Mouse (Mus musculus) myocyte (in vitro differentiated cells): ENCODE measurements around the gene Gm10392. TPM values are rescaled to one million over a fixed set of nuclear protein-coding genes. Genes with fewer than 3 reads are reported as not detected.
A peak's percentile ranks its signal among the peaks of the same experiment; 100 is the strongest.

Experiments
- H3K27me3 ChIP-seq: one replicate; pipeline ENCODE4 v1.6.1; 2011; ENCODE audit not compliant: control insufficient read depth, insufficient read depth, insufficient read length
- H3K36me3 ChIP-seq: one replicate; pipeline ENCODE4 v1.6.1; 2011; ENCODE audit not compliant: control insufficient read depth, insufficient read depth
- H3K4me2 ChIP-seq: one replicate; pipeline ENCODE4 v1.6.1; 2011; ENCODE audit warnings: low read depth, control low read depth
- H3K4me3 ChIP-seq: one replicate; pipeline ENCODE4 v1.5.1; 2011; ENCODE audit warnings: mild to moderate bottlenecking, control low read depth, moderate library complexity
- H3K79me2 ChIP-seq: one replicate; pipeline ENCODE4 v1.6.1; 2011; ENCODE audit not compliant: control insufficient read depth, insufficient read depth
- H3ac ChIP-seq: one replicate; pipeline ENCODE4 v1.6.1; 2011; ENCODE audit not compliant: control insufficient read depth, insufficient read length
- CEBPB ChIP-seq: IDR thresholded peaks from 2 replicates; pipeline ENCODE4 v1.6.1; 2011; ENCODE audit warnings: mild to moderate bottlenecking, moderate library complexity; ENCODE audit not compliant: poor library complexity, insufficient read depth, severe bottlenecking
- E2F4 ChIP-seq: IDR thresholded peaks from one replicate; pipeline ENCODE4 v1.6.1; 2011; ENCODE audit warnings: mild to moderate bottlenecking, control low read depth, moderate library complexity; ENCODE audit not compliant: insufficient read depth
- MAX ChIP-seq: IDR thresholded peaks from one replicate; pipeline ENCODE4 v1.6.1; 2011; ENCODE audit warnings: low read depth, mild to moderate bottlenecking, control low read depth
- MYOD1 ChIP-seq, 3 experiments: IDR thresholded peaks; one replicate each; pipeline ENCODE4 v1.6.1; 2011; ENCODE audit warnings: control low read depth in 2 of 3, low read depth in 2 of 3, mild to moderate bottlenecking in 2 of 3, moderate library complexity in 1 of 3; ENCODE audit not compliant: insufficient read length in 2 of 3, control insufficient read depth in 1 of 3
- MYOG ChIP-seq, 3 experiments: IDR thresholded peaks; one replicate each; pipeline ENCODE4 v1.6.1; 2011; ENCODE audit warnings: control low read depth in 2 of 3, low read depth in 2 of 3, mild to moderate bottlenecking in 2 of 3; ENCODE audit not compliant: insufficient read length in 2 of 3, control insufficient read depth in 1 of 3, insufficient read depth in 1 of 3
- POLR2A ChIP-seq: IDR thresholded peaks from one replicate; pipeline ENCODE4 v1.6.1; 2011; ENCODE audit warnings: low read depth, mild to moderate bottlenecking, control low read depth, moderate library complexity; ENCODE audit not compliant: insufficient read length
- POLR2AphosphoS2 ChIP-seq: IDR thresholded peaks from one replicate; pipeline ENCODE4 v1.6.1; 2011; ENCODE audit warnings: low read depth, control low read depth; ENCODE audit not compliant: insufficient read length
- REST ChIP-seq: IDR thresholded peaks from one replicate; pipeline ENCODE4 v1.6.1; 2011; ENCODE audit warnings: mild to moderate bottlenecking, control low read depth, moderate library complexity; ENCODE audit not compliant: insufficient read depth, insufficient read length
- SRF ChIP-seq: IDR thresholded peaks from one replicate; pipeline ENCODE4 v1.6.1; 2011; ENCODE audit warnings: low read depth; ENCODE audit not compliant: control insufficient read depth, insufficient read length
- TCF12 ChIP-seq: IDR thresholded peaks from one replicate; pipeline ENCODE4 v1.6.1; 2011; ENCODE audit warnings: mild to moderate bottlenecking, control low read depth; ENCODE audit not compliant: poor library complexity, insufficient read depth, severe bottlenecking
- TCF3 ChIP-seq: IDR thresholded peaks from one replicate; pipeline ENCODE4 v1.6.1; 2011; ENCODE audit warnings: low read depth, control low read depth; ENCODE audit not compliant: insufficient read length
- USF1 ChIP-seq: IDR thresholded peaks from one replicate; pipeline ENCODE4 v1.6.1; 2011; ENCODE audit warnings: low read depth, mild to moderate bottlenecking, control low read depth, moderate library complexity
- polyA plus RNA-seq: library from polyadenylated mRNA; unstranded; fragments of >200 nt; fragmentation: generic; extraction: Trizol; gene quantifications from one replicate; pipeline ENCODE4 v1.2.1, GENCODE M21; 2012; ENCODE audit warnings: missing spikeins

Gene Gm10392
- polyA plus RNA-seq, 1 experiment, result not detected

GRCm38 (mm10) chr11:77494344-77494676 is 24.7 kb downstream of the Gm10392 start:
- peaks cover 55% of the 10 kb centered on the region for H3K79me2 ChIP-seq
- peak overlapping the region; percentile 57 for H3K4me3 ChIP-seq
- TF ChIP-seq REST, result no peak
- peak in 2 of 3 experiments; percentile 60 to 69 for TF ChIP-seq MYOD1 (IDR thresholded peaks at IDR 0.05; ENCODE audit: control insufficient read depth in 1 of 3, insufficient read length in 2 of 3, low read depth in 2 of 3)
- peak overlapping the region; percentile 82 for H3ac ChIP-seq
- no peaks in the 10 kb centered on the region for H3K36me3 ChIP-seq
- H3K4me2 ChIP-seq, result peak overlapping the region; percentile 97
- no peaks in the 10 kb centered on the region for H3K27me3 ChIP-seq

- no peaks in the 10 kb centered on the region for H3K36me3 ChIP-seq
- H3K79me2 ChIP-seq, result peaks cover 57% of the 10 kb centered on the region
- peak within 1 kb of the TSS; percentile 100 for H3K4me2 ChIP-seq
- TF ChIP-seq SRF (no peak), POLR2A (peak; percentile 46), MYOG (IDR thresholded peaks at IDR 0.05; ENCODE audit: control insufficient read depth in 1 of 3, insufficient read depth in 1 of 3, insufficient read length in 2 of 3, low read depth in 2 of 3) (peak in 2 of 3 experiments; percentile 49 to 71), POLR2AphosphoS2 (peak; percentile 25), MYOD1 (IDR thresholded peaks at IDR 0.05; ENCODE audit: control insufficient read depth in 1 of 3, insufficient read length in 2 of 3, low read depth in 2 of 3) (peak in 2 of 3 experiments; percentile 40 to 84)
- peak within 1 kb of the TSS; percentile 82 for H3ac ChIP-seq
- H3K4me3 ChIP-seq, result peak within 1 kb of the TSS; percentile 57
- no peaks in the 10 kb centered on the region for H3K27me3 ChIP-seq
These were observed 25.3 kb downstream of the Gm10392 start, which contains the start of gene Git1 for GRCm38 (mm10) chr11:77493512-77494343. Git1 (plus strand) TSS chr11:77493562.

GRCm38 (mm10) chr11:77492911-77493332 is 26.1 kb downstream of the Gm10392 start:
- TF ChIP-seq CEBPB, result no peak
- no peak for TF ChIP-seq REST
- TF ChIP-seq SRF, result peak; percentile 3
- TF ChIP-seq POLR2A, result peak; percentile 28
- TF ChIP-seq TCF12, result no peak
- Histone ChIP-seq H3K79me2 (peaks cover 54% of the 10 kb centered on the region), H3K4me2 (peak overlapping the region; percentile 100)

GRCm38 (mm10) chr11:77492311-77492871 is 26.6 kb downstream of the Gm10392 start:
- TF ChIP-seq TCF3 (no peak), MYOD1 (IDR thresholded peaks at IDR 0.05; ENCODE audit: control insufficient read depth in 1 of 3, insufficient read length in 2 of 3, low read depth in 2 of 3) (no peak), REST (no peak), POLR2A (no peak), TCF12 (no peak), MYOG (IDR thresholded peaks at IDR 0.05; ENCODE audit: control insufficient read depth in 1 of 3, insufficient read depth in 1 of 3, insufficient read length in 2 of 3, low read depth in 2 of 3) (no peak), USF1 (no peak), POLR2AphosphoS2 (no peak), E2F4 (no peak)
- H3K27me3 ChIP-seq, result no peaks in the 10 kb centered on the region

More at GRCm38 (mm10) chr11:77492911-77493332, 26.1 kb downstream of the Gm10392 start:
- H3K36me3 ChIP-seq, result no peaks in the 10 kb centered on the region
- peak overlapping the region; percentile 57 for H3K4me3 ChIP-seq
- H3K27me3 ChIP-seq, result no peaks in the 10 kb centered on the region
- H3ac ChIP-seq, result peak overlapping the region; percentile 82

GRCm38 (mm10) chr11:77491502-77492291 is 27.3 kb downstream of the Gm10392 start:
- Histone ChIP-seq H3K4me2 (peak overlapping the region; percentile 100), H3K79me2 (peaks cover 54% of the 10 kb centered on the region), H3K4me3 (peak overlapping the region; percentile 57), H3K27me3 (no peaks in the 10 kb centered on the region), H3ac (peak overlapping the region; percentile 82), H3K36me3 (no peaks in the 10 kb centered on the region)
- TF ChIP-seq USF1 (peak; percentile 60), E2F4 (no peak), MYOD1 (IDR thresholded peaks at IDR 0.05; ENCODE audit: control insufficient read depth in 1 of 3, insufficient read length in 2 of 3, low read depth in 2 of 3) (peak in 2 of 3 experiments; percentile 49 to 81), MAX (peak; percentile 42), POLR2AphosphoS2 (peak; percentile 51), TCF3 (no peak), TCF12 (no peak), CEBPB (no peak), POLR2A (peak; percentile 77), MYOG (IDR thresholded peaks at IDR 0.05; ENCODE audit: control insufficient read depth in 1 of 3, insufficient read depth in 1 of 3, insufficient read length in 2 of 3, low read depth in 2 of 3) (peak in 2 of 3 experiments; percentile 66 to 82)

More at GRCm38 (mm10) chr11:77492311-77492871, 26.6 kb downstream of the Gm10392 start:
- Histone ChIP-seq H3K79me2 (peaks cover 54% of the 10 kb centered on the region), H3K4me3 (peak overlapping the region; percentile 57), H3ac (peak overlapping the region; percentile 82), H3K36me3 (no peaks in the 10 kb centered on the region), H3K4me2 (peak overlapping the region; percentile 100)
